ENCODE assay signal across 8 mouse cellular contexts in the genomic region with DNA sequence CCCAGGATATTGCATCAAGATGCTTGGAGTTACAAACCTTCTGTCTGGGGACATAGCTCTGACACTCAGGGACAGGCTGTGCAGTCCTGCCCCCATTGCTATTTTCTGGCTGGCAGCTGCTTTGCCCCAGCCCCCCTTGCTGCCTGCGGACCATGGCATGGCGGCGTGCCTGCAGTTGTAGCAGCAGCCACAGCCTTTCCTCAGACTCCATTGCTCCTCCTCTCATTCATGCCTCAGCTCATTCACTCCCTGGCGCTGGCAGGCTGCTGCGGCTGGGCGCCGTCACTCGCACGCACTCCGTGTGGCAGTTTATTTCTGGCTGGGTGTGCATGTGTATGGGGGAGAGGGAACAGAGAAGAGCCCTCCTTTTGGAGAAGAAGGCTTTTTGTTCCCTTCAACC. TPM values are rescaled to one million over a fixed set of nuclear protein-coding genes. Genes with fewer than 3 reads are reported as not detected.
DNase-seq lines count a peak whose midpoint lies in the region; ATAC-seq and TF ChIP-seq lines count a peak whose summit lies in the region.

No protein-coding gene starts in this region.

- ATAC-seq in embryonic facial prominence, embryonic 12.5 days (ENCODE audit: insufficient number of reproducible peaks, insufficient read depth, low FRiP score, low TSS enrichment), result no peak
- ATAC-seq in heart, embryonic 15.5 days (replicated peaks; ENCODE audit: insufficient number of reproducible peaks, insufficient read depth, low FRiP score, low read depth), result peak; percentile 56
- ATAC-seq in midbrain, postnatal 0 days (ENCODE audit: low FRiP score), result peak; percentile 61

- H3K4me2 ChIP-seq in embryonic facial prominence, embryonic 12.5 days (replicated peaks), result peak overlapping the region; percentile 19
- peak overlapping the region; percentile 67 for H3K4me2 ChIP-seq in heart, embryonic 15.5 days
- peak overlapping the region; percentile 88 for H3K4me2 ChIP-seq in midbrain, postnatal 0 days (ENCODE audit: low read depth, low read length, poor library complexity, severe bottlenecking)

- peaks cover 1% of the 10 kb centered on the region for H3K9me3 ChIP-seq in E14TG2a.4 (ENCODE audit: low read length)
- no peaks in the 10 kb centered on the region for H3K9me3 ChIP-seq in embryonic facial prominence, embryonic 12.5 days
- no peaks in the 10 kb centered on the region for H3K9me3 ChIP-seq in heart, embryonic 15.5 days (replicated peaks)
- no peaks in the 10 kb centered on the region for H3K9me3 ChIP-seq in midbrain, postnatal 0 days (ENCODE audit: low read length)

- H3K9ac ChIP-seq in embryonic facial prominence, embryonic 12.5 days, result 0 out of 2 replicates have a peak overlapping the region, but pooled peaks have one; percentile 15
- H3K9ac ChIP-seq in heart, embryonic 15.5 days, result peak overlapping the region; percentile 32
- peak overlapping the region; percentile 65 for H3K9ac ChIP-seq in midbrain, postnatal 0 days (replicated peaks; ENCODE audit: low read length, poor library complexity, severe bottlenecking)

- TF ChIP-seq CTCF in E14TG2a.4 (conservative IDR thresholded peaks at IDR 0.05; ENCODE audit: low read length), result no peak
- TF ChIP-seq CTCF in midbrain, postnatal 0 days (IDR thresholded peaks at IDR 0.05), result peak; percentile 7; the same call in 1 of the 2 replicates

- H3K27ac ChIP-seq in embryonic facial prominence, embryonic 12.5 days, result no peak overlapping the region
- peak overlapping the region; percentile 80 for H3K27ac ChIP-seq in heart, embryonic 15.5 days
- peak overlapping the region; percentile 71 for H3K27ac ChIP-seq in midbrain, postnatal 0 days (ENCODE audit: low read depth, low read length)

- DNase-seq in left cerebral cortex, postnatal 4 days, result peak; percentile 84
- DNase-seq in midbrain, postnatal 0 days (ENCODE audit: low spot score), result peak; percentile 81
- no peak for DNase-seq in testis, postnatal 14 days (ENCODE audit: low spot score)
- DNase-seq in gastrocnemius, adult 8-10 months (ENCODE audit: low spot score in 2 of 2), result no peak
- no peak for DNase-seq in adrenal gland, adult 8-10 months

- H3K4me3 ChIP-seq in E14TG2a.4 (replicated peaks; ENCODE audit: low read length), result peak overlapping the region; percentile 29; the same call in 1 of the 2 replicates
- H3K4me3 ChIP-seq in embryonic facial prominence, embryonic 12.5 days, result no peak overlapping the region
- peak overlapping the region; percentile 15; the same call in 1 of the 2 replicates for H3K4me3 ChIP-seq in heart, embryonic 15.5 days
- H3K4me3 ChIP-seq in midbrain, postnatal 0 days (ENCODE audit: low read depth, low read length), result peak overlapping the region; percentile 58

- peaks cover 50% of the 10 kb centered on the region for H3K27me3 ChIP-seq in E14TG2a.4 (ENCODE audit: insufficient read depth, low read length)
- no peaks in the 10 kb centered on the region for H3K27me3 ChIP-seq in embryonic facial prominence, embryonic 12.5 days
- no peaks in the 10 kb centered on the region for H3K27me3 ChIP-seq in heart, embryonic 15.5 days
- H3K27me3 ChIP-seq in midbrain, postnatal 0 days (ENCODE audit: insufficient read depth, low read length), result no peaks in the 10 kb centered on the region

- intact Hi-C loops in left cerebral cortex, postnatal 4 days (cut with DNase I), result no loop called here

- H3K4me1 ChIP-seq in E14TG2a.4 (replicated peaks; ENCODE audit: low read depth, low read length), result peaks cover 7% of the 10 kb centered on the region; the same call in 1 of the 2 replicates
- H3K4me1 ChIP-seq in embryonic facial prominence, embryonic 12.5 days, result peaks cover 24% of the 10 kb centered on the region
- peaks cover 42% of the 10 kb centered on the region for H3K4me1 ChIP-seq in heart, embryonic 15.5 days (replicated peaks)
- H3K4me1 ChIP-seq in midbrain, postnatal 0 days (ENCODE audit: insufficient read depth, low read length), result peaks cover 15% of the 10 kb centered on the region

- H3K36me3 ChIP-seq in E14TG2a.4 (ENCODE audit: insufficient read depth, low read length), result no peaks in the 10 kb centered on the region
- H3K36me3 ChIP-seq in embryonic facial prominence, embryonic 12.5 days, result no peaks in the 10 kb centered on the region
- H3K36me3 ChIP-seq in heart, embryonic 15.5 days, result no peaks in the 10 kb centered on the region
- no peaks in the 10 kb centered on the region for H3K36me3 ChIP-seq in midbrain, postnatal 0 days (ENCODE audit: insufficient read depth, low read length)

- 44% methylated on average over 10 of the region's 10 CpGs for WGBS in embryonic facial prominence, embryonic 12.5 days
- 26% methylated on average over 10 of the region's 10 CpGs for WGBS in heart, embryonic 15.5 days
- 23% methylated on average over 10 of the region's 10 CpGs for WGBS in midbrain, postnatal 0 days

RNA-seq across cellular contexts. Expression of a gene that starts 2.0 kb away (rescaled TPM):
- 24.4 and 26.3 TPM in 2 replicates for polyA plus RNA-seq in embryonic facial prominence, embryonic 12.5 days (2016; fragmentation: Nextera tagmentation; extraction: Ambion mirVana)
- polyA plus RNA-seq in heart, embryonic 15.5 days (2015; fragmentation: Nextera tagmentation; extraction: Ambion mirVana), result 11.5 and 13.3 TPM in 2 replicates
- 10 to 100 TPM; 36.4 to 39.0 TPM for total RNA-seq in left cerebral cortex, postnatal 4 days (2021)
- 48.1 and 54.7 TPM in 2 replicates for total RNA-seq in midbrain, postnatal 0 days (2014; rRNA removed)
- 46.6 and 50.3 TPM in 2 replicates for polyA plus RNA-seq in midbrain, postnatal 0 days (2015; fragmentation: Nextera tagmentation; extraction: Ambion mirVana)
- under 1 TPM in 2 of 4 experiments, not detected in 2; 0.19 to 0.27 TPM for total RNA-seq in gastrocnemius, adult 8-10 months (2022)
- under 1 TPM in 3 of 4 experiments, not detected in 1; 0.12 to 0.49 (median 0.35) TPM for total RNA-seq in adrenal gland, adult 8-10 months (2022)

Comparison
In these comparisons a context has a peak if more than half of its experiments do, and no peak if none do; other contexts are left out.
1. H3K4me2 ChIP-seq: peak in every context shown above with its lines; median percentile 88 in midbrain, postnatal 0 days; 67 in heart, embryonic 15.5 days; 19 in embryonic facial prominence, embryonic 12.5 days.
2. H3K9ac ChIP-seq: peak in every context shown above with its lines; median percentile 65 in midbrain, postnatal 0 days; 32 in heart, embryonic 15.5 days; 15 in embryonic facial prominence, embryonic 12.5 days.
3. DNase-seq: peak in left cerebral cortex, postnatal 4 days (single experiment) and midbrain, postnatal 0 days (single experiment); none in testis, postnatal 14 days (single experiment), gastrocnemius, adult 8-10 months (0 of 2) and adrenal gland, adult 8-10 months (single experiment).
4. RNA of a gene that starts 2.0 kb away (total RNA-seq): 48.1 to 54.7 TPM in midbrain, postnatal 0 days and 36.4 to 39.0 TPM in left cerebral cortex, postnatal 4 days; 0.12 to 0.49 TPM in adrenal gland, adult 8-10 months and 0.19 to 0.27 TPM in gastrocnemius, adult 8-10 months; every median in the first group is over 10 times any median in the second.